In genomic region chr1:177901566-177901965, GRCm38 (mm10) we compare ENCODE assay signal across 19 mouse cellular contexts.
DNase-seq lines count a peak whose midpoint lies in the region; ATAC-seq and TF ChIP-seq lines count a peak whose summit lies in the region.
"Had no signal": no experiment of that assay in that cellular context is flagged by ENCODE, and none has a peak within 500 bp of the region (broad histone marks: within the 10 kb centered on the region; RNA-seq: fewer than 3 reads in every experiment).

No protein-coding gene starts in this region.

- H3K4me2 ChIP-seq in lung, embryonic 15.5 days: no peak overlapping the region
- H3K4me2 ChIP-seq in lung, postnatal 0 days (replicated peaks; ENCODE audit: low read depth, low read length): no peak overlapping the region
- H3K4me2 ChIP-seq in lung, embryonic 16.5 days (ENCODE audit: low read depth, low read length): no peak overlapping the region

- 30% methylated on average over 2 of the region's 2 CpGs for WGBS in lung, embryonic 15.5 days
- 24% methylated on average over 2 of the region's 2 CpGs for WGBS in lung, postnatal 0 days
- WGBS in lung, embryonic 16.5 days: 42% methylated on average over 2 of the region's 2 CpGs

- no peaks in the 10 kb centered on the region for H3K27me3 ChIP-seq in lung, embryonic 15.5 days
- H3K27me3 ChIP-seq in lung, postnatal 0 days (replicated peaks; ENCODE audit: insufficient read depth, low read length): no peaks in the 10 kb centered on the region
- H3K27me3 ChIP-seq in lung, embryonic 16.5 days (ENCODE audit: control insufficient read depth, insufficient read depth, low read depth, low read length): no peaks in the 10 kb centered on the region
- H3K27me3 ChIP-seq: CH12.LX had no signal

- no peak for TF ChIP-seq EP300 in lung, postnatal 0 days (IDR thresholded peaks at IDR 0.05)

- H3K9ac ChIP-seq in lung, embryonic 15.5 days: no peak overlapping the region
- H3K9ac ChIP-seq in lung, postnatal 0 days (replicated peaks; ENCODE audit: low read depth): no peak overlapping the region
- no peak overlapping the region for H3K9ac ChIP-seq in lung, embryonic 16.5 days (ENCODE audit: low read length)

- no peak for DNase-seq in lung, postnatal 0 days (ENCODE audit: low spot score)
- DNase-seq in lung, postnatal 36 days: no peak
- DNase-seq: adrenal gland, adult 2 months; adrenal gland, adult 8-10 months; adrenal gland, postnatal 10 days; adrenal gland, postnatal 14 days; adrenal gland, postnatal 25 days; adrenal gland, postnatal 36 days; B cell, adult 2 months; cerebellum, adult 11 months; cerebellum, adult 11-12 months; cerebellum, adult 18-20 months had no signal

- no peak overlapping the region for H3K27ac ChIP-seq in lung, embryonic 15.5 days
- no peak overlapping the region for H3K27ac ChIP-seq in lung, postnatal 0 days (ENCODE audit: low read length)
- 0 out of 2 replicates have a peak overlapping the region, but pooled peaks have one; percentile 31 for H3K27ac ChIP-seq in lung, embryonic 16.5 days (ENCODE audit: low read length)

- no peak for TF ChIP-seq CTCF in lung, postnatal 0 days (IDR thresholded peaks at IDR 0.05)

- no peak overlapping the region for H3K4me3 ChIP-seq in lung, embryonic 15.5 days
- no peak overlapping the region for H3K4me3 ChIP-seq in lung, postnatal 0 days (ENCODE audit: low read depth, low read length)
- H3K4me3 ChIP-seq in lung, embryonic 16.5 days (ENCODE audit: low read length): no peak overlapping the region

- no peaks in the 10 kb centered on the region for H3K9me3 ChIP-seq in lung, embryonic 15.5 days
- no peaks in the 10 kb centered on the region for H3K9me3 ChIP-seq in lung, postnatal 0 days (ENCODE audit: low read length)
- H3K9me3 ChIP-seq in lung, embryonic 16.5 days (ENCODE audit: control insufficient read depth, low read length): no peaks in the 10 kb centered on the region
- H3K9me3 ChIP-seq: G1E had no signal

- H3K36me3 ChIP-seq in lung, embryonic 15.5 days: no peaks in the 10 kb centered on the region
- no peaks in the 10 kb centered on the region for H3K36me3 ChIP-seq in lung, postnatal 0 days (ENCODE audit: insufficient read depth, low read length)
- no peaks in the 10 kb centered on the region for H3K36me3 ChIP-seq in lung, embryonic 16.5 days (ENCODE audit: control insufficient read depth, insufficient read depth, low read length)
- H3K36me3 ChIP-seq: G1E had no signal

- no peaks in the 10 kb centered on the region for H3K4me1 ChIP-seq in lung, embryonic 15.5 days
- H3K4me1 ChIP-seq in lung, postnatal 0 days (ENCODE audit: insufficient read depth, low read depth, low read length): no peaks in the 10 kb centered on the region
- H3K4me1 ChIP-seq in lung, embryonic 16.5 days (replicated peaks; ENCODE audit: control insufficient read depth, insufficient read depth, low read length): no peaks in the 10 kb centered on the region

- peak; percentile 67; the same call in 1 of the 2 replicates for ATAC-seq in lung, embryonic 15.5 days (ENCODE audit: borderline replicate concordance, extremely low read depth, low FRiP score, low TSS enrichment)
- ATAC-seq in lung, postnatal 0 days: no peak
- peak; percentile 69; the same call in 1 of the 2 replicates for ATAC-seq in lung, embryonic 16.5 days (ENCODE audit: low read depth)
- ATAC-seq: activated CD4-positive, CD25-positive, alpha-beta regulatory T cell, adult 4 months; CD4-positive, CD25-positive, alpha-beta regulatory T cell, adult 4 months; Patski had no signal
